Mouse (Mus musculus) hindbrain, embryonic 13.5 days (tissue): ENCODE results near the gene Cpd. TPM values are rescaled to one million over a fixed set of nuclear protein-coding genes. Genes with fewer than 3 reads are reported as not detected.

Source experiments
- ATAC-seq: fragments of 200-750 bp; cut with Nextera tagmentation; 2 replicates; pipeline ENCODE4 v1.8.0; 2017; ENCODE audit warnings: moderate TSS enrichment; ENCODE audit not compliant: low FRiP score
- H3K27ac ChIP-seq: fragments of 300-500 bp; sonication (generic); 2 replicates; pipeline ENCODE4 v1.5.1; 2015; ENCODE audit warnings: inconsistent platforms, mild to moderate bottlenecking, moderate library complexity
- H3K27me3 ChIP-seq: fragments of 300-500 bp; sonication (generic); 2 replicates; pipeline ENCODE4 v1.6.1; 2015; ENCODE audit warnings: mild to moderate bottlenecking, inconsistent platforms
- H3K36me3 ChIP-seq: fragments of 300-500 bp; sonication (generic); 2 replicates; pipeline ENCODE4 v1.6.1; 2015; ENCODE audit warnings: mild to moderate bottlenecking, inconsistent platforms
- H3K4me1 ChIP-seq: fragments of 300-500 bp; sonication (generic); replicated peaks from 2 replicates; pipeline ENCODE4 v1.6.1; 2015; ENCODE audit warnings: inconsistent platforms
- H3K4me2 ChIP-seq: fragments of 300-500 bp; sonication (generic); 2 replicates; pipeline ENCODE4 v1.6.1; 2015; ENCODE audit warnings: inconsistent platforms, mild to moderate bottlenecking, moderate library complexity
- H3K4me3 ChIP-seq: fragments of 300-500 bp; sonication (generic); 2 replicates; pipeline ENCODE4 v1.5.1; 2015; ENCODE audit warnings: mild to moderate bottlenecking, inconsistent platforms
- H3K9ac ChIP-seq: fragments of 300-500 bp; sonication (generic); 2 replicates; pipeline ENCODE4 v1.6.1; 2015; ENCODE audit warnings: mild to moderate bottlenecking, inconsistent platforms
- H3K9me3 ChIP-seq: fragments of 300-500 bp; sonication (generic); 2 replicates; pipeline ENCODE4 v1.6.1; 2016; ENCODE audit warnings: inconsistent platforms
- WGBS: fragments of 180-500 bp; shearing (Covaris S2); methylation state at CpG from one replicate; pipeline ENCODE4 v1.1.7; 2015; 5-methylcytosine and 5-hydroxymethylcytosine counted together
- polyA plus RNA-seq: library from polyadenylated mRNA; unstranded; fragments of >200 nt; fragmentation: Nextera tagmentation; extraction: Ambion mirVana; gene quantifications from 2 replicates; pipeline ENCODE4 v1.2.1, GENCODE M21; 2015

The Cpd gene
- polyA plus RNA-seq, 1 experiment from 2014 or later, result 5.7 TPM

- Histone ChIP-seq H3K4me2 (peak within 1 kb of the TSS; percentile 76), H3K9me3 (no peaks in the 10 kb centered on the region), H3K4me3 (peak within 1 kb of the TSS; percentile 76), H3K4me1 (peaks cover 9% of the 10 kb centered on the region), H3K9ac (peak within 1 kb of the TSS; percentile 88), H3K36me3 (peaks cover 24% of the 10 kb centered on the region), H3K27me3 (no peaks in the 10 kb centered on the region), H3K27ac (peak within 1 kb of the TSS; percentile 94)
- WGBS, result under 1% methylated on average over 28 of the region's 28 CpGs
- ATAC-seq, result peak; percentile 99
Observed at GRCm38 (mm10) chr11:76763053-76763740, 83.6 kb downstream of the Cpd start, which contains the start of gene Gosr1. Gene Gosr1, minus strand, starts transcription at chr11:76763579.

DNA sequence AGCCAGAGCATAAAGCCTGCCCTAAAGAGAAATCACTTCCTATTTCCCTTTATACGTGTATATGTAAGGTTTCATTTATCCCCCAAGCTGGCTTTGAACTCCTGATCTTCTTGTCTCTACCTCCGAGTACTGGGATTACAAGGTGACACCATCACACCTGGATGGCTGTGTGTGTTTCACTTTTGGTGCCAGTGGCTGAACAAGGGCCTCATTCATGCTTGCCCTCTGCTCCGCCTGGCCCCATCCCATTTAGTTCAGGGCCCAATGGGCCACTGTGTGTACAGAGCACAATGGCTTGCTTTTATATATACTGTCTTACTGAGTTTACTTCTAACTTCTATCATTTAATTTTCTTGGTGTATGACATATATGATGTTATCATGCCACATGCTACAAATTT is 94.5 kb downstream of the Cpd start:
- Histone ChIP-seq H3K36me3 (peaks cover 78% of the 10 kb centered on the region), H3K9me3 (no peaks in the 10 kb centered on the region), H3K4me2 (no peak overlapping the region), H3K4me1 (no peaks in the 10 kb centered on the region), H3K4me3 (no peak overlapping the region), H3K9ac (no peak overlapping the region), H3K27me3 (no peaks in the 10 kb centered on the region), H3K27ac (no peak overlapping the region)
- no peak for ATAC-seq
- 94% methylated on average over 3 of the region's 3 CpGs for WGBS

- Histone ChIP-seq H3K36me3 (peaks cover 82% of the 10 kb centered on the region), H3K4me2 (no peak overlapping the region), H3K4me3 (no peak overlapping the region), H3K4me1 (no peaks in the 10 kb centered on the region), H3K9me3 (no peaks in the 10 kb centered on the region), H3K27me3 (no peaks in the 10 kb centered on the region), H3K27ac (no peak overlapping the region), H3K9ac (no peak overlapping the region)
- ATAC-seq, result no peak
- 92% methylated on average over 9 of the region's 9 CpGs for WGBS
Observed at GRCm38 (mm10) chr11:76748819-76749218, 98.0 kb downstream of the Cpd start.

- H3K4me1 ChIP-seq, result no peaks in the 10 kb centered on the region
- H3K27me3 ChIP-seq, result no peaks in the 10 kb centered on the region
- H3K36me3 ChIP-seq, result peaks cover 66% of the 10 kb centered on the region
- H3K27ac ChIP-seq, result no peak overlapping the region
- H3K4me2 ChIP-seq, result no peak overlapping the region
- no peak overlapping the region for H3K9ac ChIP-seq
- no peak for ATAC-seq
- H3K4me3 ChIP-seq, result no peak overlapping the region
- no peaks in the 10 kb centered on the region for H3K9me3 ChIP-seq
- WGBS, result 96% methylated on average over 1 of the region's 1 CpGs
Observed at GRCm38 (mm10) chr11:76745921-76746320, 100.9 kb downstream of the Cpd start.

DNA sequence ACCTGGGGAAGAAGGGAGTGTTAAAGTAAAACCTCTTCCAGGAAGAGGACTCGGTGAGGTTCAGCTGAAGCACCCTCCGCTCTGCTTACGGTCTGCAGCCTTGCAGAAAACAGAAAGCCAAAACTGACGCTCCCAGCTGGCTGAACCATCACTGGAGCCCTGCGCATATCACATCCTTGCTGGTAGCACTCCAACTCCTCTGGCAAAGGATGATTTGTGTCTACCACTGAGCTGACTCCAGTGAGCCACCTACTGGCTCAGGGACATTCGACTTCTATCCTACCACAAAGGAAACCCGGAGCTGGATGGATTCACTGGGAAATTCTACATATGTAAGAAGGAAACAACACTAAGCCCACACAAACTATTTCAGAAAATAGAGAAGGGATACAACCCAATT is 102.3 kb downstream of the Cpd start:
- Histone ChIP-seq H3K4me3 (no peak overlapping the region), H3K9me3 (no peaks in the 10 kb centered on the region), H3K9ac (no peak overlapping the region), H3K4me1 (no peaks in the 10 kb centered on the region), H3K36me3 (peaks cover 53% of the 10 kb centered on the region), H3K27me3 (no peaks in the 10 kb centered on the region), H3K27ac (no peak overlapping the region), H3K4me2 (no peak overlapping the region)
- WGBS, result 77% methylated on average over 7 of the region's 7 CpGs
- ATAC-seq, result no peak

DNA sequence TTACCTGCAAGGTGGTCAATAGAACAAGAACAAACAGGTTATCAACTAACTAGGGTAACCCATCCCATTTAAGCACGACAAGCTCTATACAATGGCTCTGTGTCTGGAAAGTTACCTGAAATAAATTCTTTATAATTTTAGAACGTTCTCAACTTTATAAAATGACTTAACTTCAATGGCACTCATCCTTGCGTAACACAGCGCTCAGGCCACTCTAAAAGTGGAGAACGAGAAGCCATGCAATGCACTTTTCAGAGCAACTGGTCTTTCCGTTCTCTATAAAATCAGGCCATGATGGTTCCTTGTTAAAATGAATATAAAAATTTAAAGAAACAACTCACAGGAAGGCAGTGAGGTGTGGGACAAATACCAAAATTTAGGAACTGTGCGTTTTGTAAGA is 104.3 kb downstream of the Cpd start:
- H3K4me1 ChIP-seq, result no peaks in the 10 kb centered on the region
- H3K4me3 ChIP-seq, result no peak overlapping the region
- no peak overlapping the region for H3K27ac ChIP-seq
- H3K36me3 ChIP-seq, result peaks cover 36% of the 10 kb centered on the region
- no peak for ATAC-seq
- H3K4me2 ChIP-seq, result no peak overlapping the region
- WGBS, result 96% methylated on average over 7 of the region's 7 CpGs
- H3K9me3 ChIP-seq, result no peaks in the 10 kb centered on the region
- H3K9ac ChIP-seq, result no peak overlapping the region
- no peaks in the 10 kb centered on the region for H3K27me3 ChIP-seq

GRCm38 (mm10) chr11:76739125-76739524 is 107.7 kb downstream of the Cpd start:
- 75% methylated on average over 6 of the region's 6 CpGs for WGBS
- peaks cover 33% of the 10 kb centered on the region for H3K36me3 ChIP-seq

GRCm38 (mm10) chr11:76735753-76736324 is 111.0 kb downstream of the Cpd start:
- no peak for ATAC-seq
- Histone ChIP-seq H3K4me3 (no peak overlapping the region), H3K27ac (peak overlapping the region; percentile 40), H3K4me1 (peaks cover 11% of the 10 kb centered on the region), H3K27me3 (no peaks in the 10 kb centered on the region), H3K9ac (no peak overlapping the region), H3K36me3 (peaks cover 50% of the 10 kb centered on the region), H3K9me3 (no peaks in the 10 kb centered on the region), H3K4me2 (no peak overlapping the region)
- 79% methylated on average over 4 of the region's 4 CpGs for WGBS

More at GRCm38 (mm10) chr11:76739125-76739524, 107.7 kb downstream of the Cpd start:
- Histone ChIP-seq H3K27me3 (no peaks in the 10 kb centered on the region), H3K27ac (no peak overlapping the region), H3K4me2 (no peak overlapping the region), H3K9me3 (no peaks in the 10 kb centered on the region), H3K4me1 (peaks cover 11% of the 10 kb centered on the region), H3K4me3 (no peak overlapping the region), H3K9ac (no peak overlapping the region)
- ATAC-seq, result no peak

GRCm38 (mm10) chr11:76734560-76734959 is 112.3 kb downstream of the Cpd start:
- Histone ChIP-seq H3K4me2 (no peak overlapping the region), H3K9me3 (no peaks in the 10 kb centered on the region), H3K4me1 (peaks cover 11% of the 10 kb centered on the region), H3K36me3 (peaks cover 59% of the 10 kb centered on the region), H3K4me3 (no peak overlapping the region), H3K9ac (no peak overlapping the region), H3K27me3 (no peaks in the 10 kb centered on the region), H3K27ac (0 out of 2 replicates have a peak overlapping the region, but pooled peaks have one; percentile 40)
- ATAC-seq, result no peak
- 41% methylated on average over 3 of the region's 3 CpGs for whole genome bisulfite sequencing

GRCm38 (mm10) chr11:76730650-76731049 is 116.2 kb downstream of the Cpd start:
- Histone ChIP-seq H3K9ac (no peak overlapping the region), H3K36me3 (peaks cover 77% of the 10 kb centered on the region), H3K27me3 (no peaks in the 10 kb centered on the region), H3K27ac (no peak overlapping the region), H3K4me2 (no peak overlapping the region), H3K4me1 (peaks cover 11% of the 10 kb centered on the region), H3K9me3 (no peaks in the 10 kb centered on the region), H3K4me3 (no peak overlapping the region)
- ATAC-seq, result no peak
- 90% methylated on average over 3 of the region's 3 CpGs for WGBS

Other genes with a start within 250 kb of the Cpd start
- 98.2 and 98.3 TPM in 2 replicates for gene Abr, start 224.7 kb downstream of the Cpd start, polyA plus RNA-seq
- gene Bhlha9, start 174.5 kb downstream of the Cpd start, polyA plus RNA-seq, result 0.32 and 0.60 TPM in 2 replicates
- 0.32 and 0.47 TPM in 2 replicates for gene Trarg1, start 167.2 kb downstream of the Cpd start, polyA plus RNA-seq
- 23.0 and 23.6 TPM in 2 replicates for gene Gosr1, start 83.4 kb downstream of the Cpd start, polyA plus RNA-seq
- gene Tmigd1, start 55.1 kb upstream of the Cpd start, polyA plus RNA-seq, result not detected in 2 replicates
- gene Blmh, start 77.8 kb upstream of the Cpd start, polyA plus RNA-seq, result 149 and 155 TPM in 2 replicates
- gene Slc6a4, start 151.6 kb upstream of the Cpd start, polyA plus RNA-seq, result 4.7 and 10.5 TPM in 2 replicates
- gene Nsrp1, start 231.4 kb upstream of the Cpd start, polyA plus RNA-seq, result 67.0 and 72.2 TPM in 2 replicates